Mouse (Mus musculus) heart, postnatal 0 days (tissue): ENCODE data around the gene Cabp1.

Experiments
- CTCF ChIP-seq: IDR thresholded peaks from 2 replicates; pipeline ENCODE4 v1.5.1; 2016; ENCODE audit warnings: antibody characterized with exemption, control low read depth, low read depth
- EP300 ChIP-seq: IDR thresholded peaks from 2 replicates; pipeline ENCODE4 v1.6.1; 2016; ENCODE audit warnings: antibody characterized with exemption, low read depth

GRCm38 (mm10) chr5:115179596-115179995 is 14.6 kb downstream of the Cabp1 start:
- no peak for TF ChIP-seq CTCF
- TF ChIP-seq EP300, result no peak
